Mouse (Mus musculus) skeletal muscle tissue, postnatal 0 days (tissue): ENCODE data around the gene Zfp239. TPM values are rescaled to one million over a fixed set of nuclear protein-coding genes. Genes with fewer than 3 reads are reported as not detected.

Experiments
- polyA plus RNA-seq: library from polyadenylated mRNA; unstranded; fragments of >200 nt; fragmentation: Nextera tagmentation; extraction: Ambion mirVana; gene quantifications from 2 replicates; pipeline ENCODE4 v1.2.1, GENCODE M21; 2015

Zfp239 gene
- polyA plus RNA-seq = 0.60 and 0.72 TPM in 2 replicates

GRCm38 (mm10) chr6:117861848-117862247 lies at the start of gene Zfp239:
TSS of gene Zfp239 (plus strand) at chr6:117862100.

GRCm38 (mm10) chr6:117840686-117841510 lies 21.0 kb upstream of the Zfp239 start, which contains the start of gene Zfp637:
TSS of gene Zfp637 (plus strand) at chr6:117841180.

GRCm38 (mm10) chr6:117900126-117901080 lies 38.5 kb downstream of the Zfp239 start, which contains the start of gene Hnrnpf:
TSS of gene Hnrnpf (plus strand) at chr6:117900324.

Other genes with a start within 250 kb of the Zfp239 start
- 63.6 and 67.6 TPM in 2 replicates for gene Zfp637, start 20.9 kb upstream of the Zfp239 start, polyA plus RNA-seq
- gene Hnrnpf, start 38.2 kb downstream of the Zfp239 start, polyA plus RNA-seq = 199 and 233 TPM in 2 replicates
- 1.1 and 1.5 TPM in 2 replicates for gene Fxyd4, start 75.6 kb downstream of the Zfp239 start, polyA plus RNA-seq
- 0.40 and 0.50 TPM in 2 replicates for gene Rasgef1a, start 149.3 kb downstream of the Zfp239 start, polyA plus RNA-seq